Comparison of ENCODE assay signal across 12 mouse cellular contexts in the genomic region with DNA sequence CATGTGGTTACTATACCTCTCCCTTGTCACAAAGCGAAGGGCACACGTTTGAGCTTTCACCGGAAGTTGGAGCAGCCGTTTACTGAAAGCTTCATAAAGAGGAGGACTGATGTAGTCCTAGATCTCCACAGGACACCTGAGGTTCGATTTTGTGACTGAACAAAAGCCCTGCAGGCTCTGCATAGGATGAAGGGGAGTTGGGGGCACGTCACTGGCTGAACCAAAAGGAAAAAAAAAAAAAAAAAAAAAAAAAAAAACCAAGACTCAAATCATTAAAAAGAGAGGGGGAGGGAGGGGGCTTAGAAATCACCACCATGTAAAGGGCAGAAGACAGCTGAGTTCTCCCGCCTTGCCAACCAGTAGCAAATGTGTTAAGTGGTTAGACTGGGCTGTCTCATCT. TPM values are rescaled to one million over a fixed set of nuclear protein-coding genes. Genes with fewer than 3 reads are reported as not detected.
A peak's percentile ranks its signal among the peaks of the same experiment; 100 is the strongest.
DNase-seq lines count a peak whose midpoint lies in the region; ATAC-seq and TF ChIP-seq lines count a peak whose summit lies in the region.
"Had no signal": no experiment of that assay in that cellular context is flagged by ENCODE, and none has a peak within 500 bp of the region (broad histone marks: within the 10 kb centered on the region; RNA-seq: fewer than 3 reads in every experiment).

No protein-coding gene starts in this region.

- 11% methylated on average over 7 of the region's 7 CpGs for WGBS in forebrain, embryonic 11.5 days
- 20% methylated on average over 7 of the region's 7 CpGs for WGBS in hindbrain, postnatal 0 days
- 15% methylated on average over 7 of the region's 7 CpGs for WGBS in midbrain, postnatal 0 days

- H3K27ac ChIP-seq in forebrain, embryonic 11.5 days (ENCODE audit: low read depth, low read length), result peak overlapping the region; percentile 48; the same call in 1 of the 2 replicates
- H3K27ac ChIP-seq in hindbrain, postnatal 0 days, result no peak overlapping the region
- H3K27ac ChIP-seq in midbrain, postnatal 0 days (ENCODE audit: low read depth, low read length), result no peak overlapping the region

- ATAC-seq in forebrain, embryonic 11.5 days (replicated peaks; ENCODE audit: low FRiP score), result peak; percentile 64
- no peak for ATAC-seq in hindbrain, postnatal 0 days
- no peak for ATAC-seq in midbrain, postnatal 0 days (ENCODE audit: low FRiP score)
- ATAC-seq: activated CD4-positive, CD25-positive, alpha-beta regulatory T cell, adult 4 months; lung, postnatal 0 days had no signal

- peak; percentile 46 for DNase-seq in embryo, embryonic 11 days
- no peak for DNase-seq in forebrain, embryonic 11.5 days (ENCODE audit: low spot score)
- DNase-seq in hindbrain, postnatal 0 days (ENCODE audit: low spot score), result no peak
- DNase-seq in midbrain, postnatal 0 days (ENCODE audit: low spot score), result no peak
- DNase-seq in B cell, adult 2 months, result no peak
- DNase-seq in ovary, postnatal 14 days (ENCODE audit: low spot score), result no peak
- no peak for DNase-seq in frontal cortex, postnatal 25 days (ENCODE audit: low spot score in 2 of 2)
- DNase-seq: kidney, adult 2 months; left cerebral cortex, postnatal 4 days had no signal

- TF ChIP-seq CTCF in hindbrain, postnatal 0 days (IDR thresholded peaks at IDR 0.05; ENCODE audit: low read depth), result no peak
- no peak for TF ChIP-seq CTCF in midbrain, postnatal 0 days (IDR thresholded peaks at IDR 0.05)

- H3K36me3 ChIP-seq in forebrain, embryonic 11.5 days (ENCODE audit: control insufficient read depth, insufficient read depth, low read length), result no peaks in the 10 kb centered on the region; the same call in 1 of the 2 replicates
- no peaks in the 10 kb centered on the region for H3K36me3 ChIP-seq in hindbrain, postnatal 0 days (ENCODE audit: insufficient read depth, low read length)
- no peaks in the 10 kb centered on the region for H3K36me3 ChIP-seq in midbrain, postnatal 0 days (ENCODE audit: insufficient read depth, low read length)

- no peaks in the 10 kb centered on the region for H3K27me3 ChIP-seq in forebrain, embryonic 11.5 days (ENCODE audit: control insufficient read depth, insufficient read depth, low read length)
- no peaks in the 10 kb centered on the region for H3K27me3 ChIP-seq in hindbrain, postnatal 0 days (ENCODE audit: insufficient read depth, low read length)
- no peaks in the 10 kb centered on the region for H3K27me3 ChIP-seq in midbrain, postnatal 0 days (ENCODE audit: insufficient read depth, low read length)

- no peak overlapping the region for H3K4me3 ChIP-seq in forebrain, embryonic 11.5 days (ENCODE audit: low read depth, low read length)
- H3K4me3 ChIP-seq in hindbrain, postnatal 0 days (ENCODE audit: low read length), result no peak overlapping the region
- no peak overlapping the region for H3K4me3 ChIP-seq in midbrain, postnatal 0 days (ENCODE audit: low read depth, low read length)
- H3K4me3 ChIP-seq: myocyte had no signal

- H3K4me1 ChIP-seq in forebrain, embryonic 11.5 days (replicated peaks; ENCODE audit: control insufficient read depth, insufficient read depth, low read length), result peaks cover 27% of the 10 kb centered on the region
- H3K4me1 ChIP-seq in hindbrain, postnatal 0 days (ENCODE audit: insufficient read depth, low read length), result no peaks in the 10 kb centered on the region
- no peaks in the 10 kb centered on the region for H3K4me1 ChIP-seq in midbrain, postnatal 0 days (ENCODE audit: insufficient read depth, low read length)

- no peak overlapping the region; the same call in 1 of the 2 replicates for H3K4me2 ChIP-seq in forebrain, embryonic 11.5 days (ENCODE audit: low read depth, low read length, severe bottlenecking)
- H3K4me2 ChIP-seq in hindbrain, postnatal 0 days (ENCODE audit: low read depth, low read length), result 0 out of 2 replicates have a peak overlapping the region, but pooled peaks have one; percentile 25
- peak overlapping the region; percentile 20; the same call in 1 of the 2 replicates for H3K4me2 ChIP-seq in midbrain, postnatal 0 days (ENCODE audit: low read depth, low read length, poor library complexity, severe bottlenecking)

- H3K9ac ChIP-seq in forebrain, embryonic 11.5 days (ENCODE audit: low read length), result 0 out of 2 replicates have a peak overlapping the region, but pooled peaks have one; percentile 4
- no peak overlapping the region for H3K9ac ChIP-seq in hindbrain, postnatal 0 days (replicated peaks; ENCODE audit: low read length)
- H3K9ac ChIP-seq in midbrain, postnatal 0 days (replicated peaks; ENCODE audit: low read length, poor library complexity, severe bottlenecking), result no peak overlapping the region

- H3K9me3 ChIP-seq in forebrain, embryonic 11.5 days (ENCODE audit: control insufficient read depth, low read length), result no peaks in the 10 kb centered on the region; the same call in 1 of the 2 replicates
- H3K9me3 ChIP-seq in hindbrain, postnatal 0 days (ENCODE audit: low read length), result no peaks in the 10 kb centered on the region
- H3K9me3 ChIP-seq in midbrain, postnatal 0 days (ENCODE audit: low read length), result no peaks in the 10 kb centered on the region

RNA-seq across cellular contexts. Expression of gene Nxn, which starts 10.2 kb away (rescaled TPM):
- polyA plus RNA-seq in forebrain, embryonic 11.5 days (2014; fragmentation: Nextera tagmentation; extraction: Ambion mirVana), result 52.3 and 65.1 TPM in 2 replicates
- total RNA-seq in hindbrain, postnatal 0 days (2014; rRNA removed), result 36.6 and 41.3 TPM in 2 replicates
- 21.2 and 22.3 TPM in 2 replicates for polyA plus RNA-seq in hindbrain, postnatal 0 days (2015; fragmentation: Nextera tagmentation; extraction: Ambion mirVana)
- 25.2 and 32.2 TPM in 2 replicates for total RNA-seq in midbrain, postnatal 0 days (2014; rRNA removed)
- 13.7 and 15.2 TPM in 2 replicates for polyA plus RNA-seq in midbrain, postnatal 0 days (2015; fragmentation: Nextera tagmentation; extraction: Ambion mirVana)

RNA-seq across cellular contexts. Expression of gene Timm22, which starts 18.0 kb away (rescaled TPM):
- 109 and 113 TPM in 2 replicates for polyA plus RNA-seq in forebrain, embryonic 11.5 days (2014; fragmentation: Nextera tagmentation; extraction: Ambion mirVana)
- 49.8 and 112 TPM in 2 replicates for total RNA-seq in hindbrain, postnatal 0 days (2014; rRNA removed)
- polyA plus RNA-seq in hindbrain, postnatal 0 days (2015; fragmentation: Nextera tagmentation; extraction: Ambion mirVana), result 104 and 106 TPM in 2 replicates
- 26.6 and 38.0 TPM in 2 replicates for total RNA-seq in midbrain, postnatal 0 days (2014; rRNA removed)
- 103 and 104 TPM in 2 replicates for polyA plus RNA-seq in midbrain, postnatal 0 days (2015; fragmentation: Nextera tagmentation; extraction: Ambion mirVana)
